Mouse (Mus musculus): ENCODE results near the gene Tmem183a. TPM values are rescaled to one million over a fixed set of nuclear protein-coding genes. Genes with fewer than 3 reads are reported as not detected.

Gene Tmem183a
- total and polyA plus RNA-seq, 2 experiments from 2014 or later, result 123 to 184 TPM

DNA sequence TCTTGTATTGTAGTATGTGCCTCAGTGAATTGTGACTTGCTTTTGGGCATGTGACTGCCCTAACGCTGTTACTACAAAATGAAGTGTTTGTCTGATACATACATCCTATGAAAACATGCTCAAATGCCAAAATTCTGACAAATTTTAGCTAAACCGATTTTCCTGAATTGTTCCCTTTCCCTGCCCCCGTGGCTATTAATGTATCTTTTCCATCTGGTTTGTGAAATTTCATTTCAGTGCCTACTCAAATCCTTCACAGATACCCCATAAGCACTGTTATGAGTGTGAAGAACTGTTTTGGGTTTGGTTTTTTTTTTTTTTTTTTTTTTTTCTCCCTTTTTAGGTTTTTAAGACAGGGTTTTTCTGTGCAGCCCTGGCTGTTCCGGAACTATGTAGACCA, 16.7 kb downstream of the Tmem183a start:
- H3K4me3 ChIP-seq (ENCODE audit: low read depth, low read length), result peak overlapping the region; percentile 54
- H3K4me1 ChIP-seq (ENCODE audit: insufficient read depth), result no peaks in the 10 kb centered on the region
- peaks cover 20% of the 10 kb centered on the region for H3K36me3 ChIP-seq (ENCODE audit: insufficient read depth)
- no peak; the same call in 1 of the 2 replicates for ATAC-seq
- H3K9ac ChIP-seq, result peak overlapping the region; percentile 72; the same call in 1 of the 2 replicates
- peak overlapping the region; percentile 74 for H3K4me2 ChIP-seq (ENCODE audit: low read depth)
- no peak for DNase-seq
- H3K9me3 ChIP-seq (ENCODE audit: low read length), result no peaks in the 10 kb centered on the region
- TF ChIP-seq CTCF (IDR thresholded peaks at IDR 0.05; ENCODE audit: low read depth), result no peak
- no peaks in the 10 kb centered on the region for H3K27me3 ChIP-seq (ENCODE audit: insufficient read depth, low read length)
- H3K27ac ChIP-seq (ENCODE audit: low read depth, low read length), result no peak overlapping the region; the same call in none of the 2 replicates
- 66% methylated on average over 4 of the region's 4 CpGs for WGBS

DNA sequence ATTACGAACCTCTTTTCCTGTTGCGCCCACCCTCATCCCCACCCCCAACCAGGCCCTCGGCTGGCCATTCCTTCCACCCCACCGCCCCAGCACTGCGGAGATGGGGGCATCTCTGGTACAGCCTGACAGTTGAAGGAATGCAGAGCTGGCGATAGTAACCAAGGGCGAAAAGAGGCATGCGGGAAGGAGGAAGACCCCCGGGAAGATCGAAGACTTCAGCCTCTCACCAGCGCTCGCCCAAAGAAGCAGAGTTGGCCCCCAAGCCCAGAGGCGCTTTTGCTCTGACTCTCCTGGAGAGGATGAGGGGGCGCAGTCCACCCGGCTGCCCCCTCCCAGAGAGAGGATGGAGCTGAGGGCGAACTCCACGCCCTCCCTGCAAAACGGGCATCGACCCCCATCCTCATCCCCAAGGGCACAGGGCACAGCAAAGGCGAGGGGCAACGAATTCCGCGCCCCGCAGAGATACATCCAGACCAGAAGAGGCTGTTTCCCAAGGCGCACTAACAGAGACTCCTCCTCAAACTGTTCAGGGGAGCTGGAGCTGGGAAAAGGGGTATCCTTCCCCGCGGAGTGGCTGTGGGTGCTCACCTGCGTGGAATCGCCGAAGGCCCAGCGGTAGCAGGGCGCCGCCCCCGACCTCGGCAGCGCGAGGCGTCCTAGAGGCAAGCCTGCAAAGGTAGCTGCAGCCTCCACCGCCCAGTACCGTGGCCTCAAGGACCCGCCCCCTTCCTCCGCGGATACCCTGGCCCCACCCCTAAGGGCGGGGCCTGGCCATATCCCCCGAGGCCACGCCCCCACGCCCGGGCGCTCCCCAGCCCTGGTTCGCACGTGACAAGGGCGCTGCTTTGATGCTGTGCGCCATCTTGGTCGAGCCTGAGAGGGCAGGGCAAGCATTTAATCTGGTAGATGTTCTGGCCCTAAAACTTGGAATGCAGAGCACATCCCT, 17.5 kb downstream of the Tmem183a start:
- WGBS, result 2% methylated on average over 53 of the region's 54 CpGs
- Histone ChIP-seq H3K9me3 (ENCODE audit: low read length) (no peaks in the 10 kb centered on the region), H3K27me3 (ENCODE audit: insufficient read depth, low read length) (no peaks in the 10 kb centered on the region), H3K36me3 (ENCODE audit: insufficient read depth) (peaks cover 13% of the 10 kb centered on the region), H3K27ac (ENCODE audit: low read depth, low read length) (peak overlapping the region; percentile 84), H3K4me3 (ENCODE audit: low read depth, low read length) (peak overlapping the region; percentile 54), H3K4me1 (ENCODE audit: insufficient read depth) (no peaks in the 10 kb centered on the region), H3K9ac (peak overlapping the region; percentile 72), H3K4me2 (ENCODE audit: low read depth) (peak overlapping the region; percentile 74)
- ATAC-seq (peak; percentile 96), DNase-seq (peak; percentile 95)
- peak; percentile 21; the same call in 1 of the 2 replicates for TF ChIP-seq CTCF (IDR thresholded peaks at IDR 0.05; ENCODE audit: low read depth)

DNA sequence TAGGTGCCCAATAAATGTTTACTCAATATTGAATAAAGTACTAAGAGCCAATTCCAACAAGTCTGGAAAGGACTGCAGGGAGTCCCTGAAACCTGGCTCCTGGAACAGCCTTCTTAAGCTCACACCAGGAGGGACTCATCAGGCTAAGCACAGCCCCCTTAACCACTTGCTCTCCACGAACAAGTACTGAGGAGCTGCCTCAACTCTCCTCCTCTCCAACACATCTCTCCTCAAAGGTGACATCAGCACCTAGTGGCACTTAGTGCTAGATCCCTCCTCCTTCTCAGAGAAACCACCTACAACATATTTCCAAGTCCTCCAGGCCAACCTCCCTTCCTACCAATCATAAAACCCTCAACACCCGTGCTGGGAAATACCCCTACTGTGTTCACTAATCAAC, 18.2 kb downstream of the Tmem183a start:
- peak overlapping the region; percentile 74 for H3K4me2 ChIP-seq (ENCODE audit: low read depth)
- no peaks in the 10 kb centered on the region for H3K4me1 ChIP-seq (ENCODE audit: insufficient read depth)
- H3K4me3 ChIP-seq (ENCODE audit: low read depth, low read length), result peak overlapping the region; percentile 54
- peak; percentile 57 for DNase-seq
- H3K9ac ChIP-seq, result peak overlapping the region; percentile 72
- 6% methylated on average over 2 of the region's 2 CpGs for WGBS
- H3K27me3 ChIP-seq (ENCODE audit: insufficient read depth, low read length), result no peaks in the 10 kb centered on the region
- H3K9me3 ChIP-seq (ENCODE audit: low read length), result no peaks in the 10 kb centered on the region
- ATAC-seq, result peak; percentile 43
- no peak for TF ChIP-seq CTCF (IDR thresholded peaks at IDR 0.05; ENCODE audit: low read depth)
- peaks cover 13% of the 10 kb centered on the region for H3K36me3 ChIP-seq (ENCODE audit: insufficient read depth)
- peak overlapping the region; percentile 84 for H3K27ac ChIP-seq (ENCODE audit: low read depth, low read length)

- Histone ChIP-seq H3K36me3 (ENCODE audit: insufficient read depth) (peaks cover 11% of the 10 kb centered on the region), H3K9me3 (ENCODE audit: low read length) (no peaks in the 10 kb centered on the region), H3K9ac (peak overlapping the region; percentile 35; the same call in 1 of the 2 replicates), H3K4me2 (ENCODE audit: low read depth) (peak overlapping the region; percentile 74), H3K27me3 (ENCODE audit: insufficient read depth, low read length) (no peaks in the 10 kb centered on the region), H3K4me1 (ENCODE audit: insufficient read depth) (no peaks in the 10 kb centered on the region), H3K27ac (ENCODE audit: low read depth, low read length) (no peak overlapping the region), H3K4me3 (ENCODE audit: low read depth, low read length) (peak overlapping the region; percentile 54; the same call in 1 of the 2 replicates)
- no peak for TF ChIP-seq CTCF (IDR thresholded peaks at IDR 0.05; ENCODE audit: low read depth)
- ATAC-seq (no peak), DNase-seq (no peak)
- WGBS, result 68% methylated on average over 8 of the region's 8 CpGs
Observed at GRCm38 (mm10) chr1:134342781-134343310, 18.9 kb downstream of the Tmem183a start.

- WGBS, result 75% methylated on average over 2 of the region's 2 CpGs
- H3K36me3 ChIP-seq (ENCODE audit: insufficient read depth), result peaks cover 6% of the 10 kb centered on the region; the same call in 1 of the 2 replicates
- ATAC-seq, result no peak
Observed at GRCm38 (mm10) chr1:134342278-134342664, 19.5 kb downstream of the Tmem183a start.

DNA sequence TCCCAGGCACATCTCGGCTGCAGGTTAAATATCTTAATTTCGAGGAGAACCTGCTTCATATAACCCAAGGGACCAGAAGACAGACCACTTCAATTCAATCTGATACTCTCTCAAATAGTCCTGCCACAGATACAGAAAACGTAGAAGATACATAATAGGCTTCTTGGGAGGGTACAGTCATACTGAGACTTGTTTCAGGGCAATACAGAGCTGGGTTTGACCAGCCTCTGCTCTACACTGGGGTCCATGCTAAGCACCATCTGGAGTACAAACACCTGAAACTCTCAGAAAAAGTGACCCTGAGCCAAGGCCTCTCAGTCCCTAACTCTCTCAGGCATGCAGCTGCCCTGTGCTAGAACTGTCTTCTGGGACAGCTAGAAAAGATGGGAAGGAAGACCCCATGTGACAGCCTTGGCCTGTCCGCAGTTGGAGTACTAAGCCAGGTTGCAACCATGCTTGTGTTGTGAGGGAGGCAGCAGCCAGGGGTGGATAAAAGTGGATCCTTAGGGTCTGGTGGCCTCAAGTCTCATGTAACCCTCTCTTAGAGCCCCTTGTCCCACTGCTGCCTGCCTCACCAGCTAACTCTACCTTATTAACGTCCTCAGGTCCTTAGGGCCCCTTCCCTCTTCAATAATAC, 20.0 kb downstream of the Tmem183a start:
- Histone ChIP-seq H3K4me1 (ENCODE audit: insufficient read depth) (no peaks in the 10 kb centered on the region), H3K27me3 (ENCODE audit: insufficient read depth, low read length) (no peaks in the 10 kb centered on the region), H3K27ac (ENCODE audit: low read depth, low read length) (no peak overlapping the region), H3K4me3 (ENCODE audit: low read depth, low read length) (no peak overlapping the region), H3K4me2 (ENCODE audit: low read depth) (no peak overlapping the region), H3K36me3 (ENCODE audit: insufficient read depth) (peaks cover 3% of the 10 kb centered on the region; the same call in 1 of the 2 replicates), H3K9ac (no peak overlapping the region), H3K9me3 (ENCODE audit: low read length) (no peaks in the 10 kb centered on the region)
- no peak for TF ChIP-seq CTCF (IDR thresholded peaks at IDR 0.05; ENCODE audit: low read depth)
- ATAC-seq (no peak), DNase-seq (no peak)
- 74% methylated on average over 5 of the region's 5 CpGs for WGBS

More at GRCm38 (mm10) chr1:134342278-134342664, 19.5 kb downstream of the Tmem183a start:
- no peak for DNase-seq
- Histone ChIP-seq H3K27me3 (ENCODE audit: insufficient read depth, low read length) (no peaks in the 10 kb centered on the region), H3K4me3 (ENCODE audit: low read depth, low read length) (no peak overlapping the region), H3K4me1 (ENCODE audit: insufficient read depth) (no peaks in the 10 kb centered on the region), H3K27ac (ENCODE audit: low read depth, low read length) (no peak overlapping the region), H3K4me2 (ENCODE audit: low read depth) (peak overlapping the region; percentile 74), H3K9me3 (ENCODE audit: low read length) (no peaks in the 10 kb centered on the region), H3K9ac (no peak overlapping the region)
- no peak for TF ChIP-seq CTCF (IDR thresholded peaks at IDR 0.05; ENCODE audit: low read depth)
